Mouse (Mus musculus) heart, postnatal 10 days (tissue): Measurements from ENCODE around the gene Ccdc175. TPM values are rescaled to one million over a fixed set of nuclear protein-coding genes. Genes with fewer than 3 reads are reported as not detected.

Source experiments
- microRNA-seq, 2 experiments: library from miRNA; unstranded; fragments of <30 nt; microRNA quantifications; one replicate each; pipeline ENCODE4 v1.2.0; 2022
- total RNA-seq, 2 experiments: library from RNA; stranded (reverse); gene quantifications; 2 replicates each; pipeline ENCODE4 v1.2.3; 2021

Gene Ccdc175
- total RNA-seq, 2 experiments from 2014 or later, result not detected

Small RNA genes within 50 kb of the gene (microRNA-seq; reads per million reads assigned to microRNA genes)
- gene Gm24466, result 0 reads per million in 2 experiments

Other genes starting within 250 kb of the Ccdc175 start
- under 1 TPM; 0.64 to 0.79 TPM for gene Gpr135, start 113.9 kb downstream of the Ccdc175 start, total RNA-seq
- 10 to 100 TPM; 10.3 to 13.8 TPM for gene L3hypdh, start 99.6 kb downstream of the Ccdc175 start, total RNA-seq
- gene Jkamp, start 99.4 kb downstream of the Ccdc175 start, total RNA-seq, result 10 to 100 TPM; 28.2 to 34.6 TPM
- 10 to 100 TPM; 12.4 TPM for gene Rtn1, start 224.0 kb upstream of the Ccdc175 start, total RNA-seq